Mouse (Mus musculus) lung, postnatal 0 days (tissue): Measurements from ENCODE around the gene Cebpg.

ENCODE experiments used
- CTCF ChIP-seq: IDR thresholded peaks from 2 replicates; pipeline ENCODE4 v1.5.1; 2016; ENCODE audit warnings: antibody characterized with exemption, mild to moderate bottlenecking
- EP300 ChIP-seq: IDR thresholded peaks from 2 replicates; pipeline ENCODE4 v1.6.1; 2016; ENCODE audit warnings: antibody characterized with exemption, mild to moderate bottlenecking, control low read depth

DNA sequence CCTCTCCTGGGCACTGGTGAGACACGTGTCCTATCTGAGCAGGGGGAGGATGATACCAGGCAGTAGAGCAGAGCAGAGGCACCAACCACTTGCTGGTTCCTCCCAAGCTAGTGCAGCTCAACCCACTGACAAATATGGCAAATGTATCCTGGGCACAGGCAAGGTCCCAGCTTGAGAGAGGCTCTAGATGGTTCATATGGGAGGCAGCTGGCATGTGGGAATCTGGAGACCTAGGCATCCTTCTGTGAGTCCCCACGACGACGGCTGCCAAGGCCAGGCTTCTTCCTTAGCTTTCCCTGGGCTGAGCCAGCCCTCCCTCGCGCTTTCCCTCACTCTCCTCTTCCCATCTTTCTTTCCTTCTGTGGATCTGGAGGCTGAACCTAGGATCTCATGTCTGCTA, 25.8 kb downstream of the Cebpg start:
- TF ChIP-seq CTCF: no peak
- no peak for TF ChIP-seq EP300
